Mouse (Mus musculus) adrenal gland, adult 18-20 months (tissue): Measurements from ENCODE around the gene Aph1b. TPM values are rescaled to one million over a fixed set of nuclear protein-coding genes. Genes with fewer than 3 reads are reported as not detected.

Experiments used
- DNase-seq, 2 experiments: peaks; one replicate each; pipeline ENCODE4 v3.0.0; 2021 to 2022; ENCODE audit warnings: low spot score in 2 of 2
- total RNA-seq, 2 experiments: library from RNA; stranded (reverse); gene quantifications; 1 replicate in 1 of 2; 2 replicates in 1 of 2; pipeline ENCODE4 v1.2.3; 2021

Gene Aph1b
- total RNA-seq, 2 experiments from 2014 or later, result 8.0 to 9.6 TPM

- no peak for DNase-seq
Observed at GRCm38 (mm10) chr9:66748390-66748789, 46.9 kb downstream of the Aph1b start.

DNA sequence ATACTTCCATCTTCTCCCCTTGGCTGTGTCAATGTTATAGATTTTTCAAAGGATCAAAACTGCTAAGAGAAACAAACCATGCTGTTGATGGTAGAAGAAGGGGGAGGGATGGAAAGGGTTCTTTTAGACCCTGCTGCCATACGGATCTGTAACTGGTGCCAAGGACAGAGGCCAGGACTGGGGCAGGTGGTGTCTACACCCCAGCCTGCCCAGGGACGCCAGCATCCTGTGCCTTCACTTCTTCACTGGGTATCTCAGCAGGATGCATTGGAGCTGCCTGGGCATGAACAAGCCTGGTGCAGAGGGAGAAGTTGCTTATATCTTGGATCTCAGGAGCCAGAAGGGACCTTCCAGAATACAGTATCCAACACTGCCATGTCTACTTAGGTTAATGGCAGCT lies 50.8 kb downstream of the Aph1b start:
- no peak for DNase-seq

DNA sequence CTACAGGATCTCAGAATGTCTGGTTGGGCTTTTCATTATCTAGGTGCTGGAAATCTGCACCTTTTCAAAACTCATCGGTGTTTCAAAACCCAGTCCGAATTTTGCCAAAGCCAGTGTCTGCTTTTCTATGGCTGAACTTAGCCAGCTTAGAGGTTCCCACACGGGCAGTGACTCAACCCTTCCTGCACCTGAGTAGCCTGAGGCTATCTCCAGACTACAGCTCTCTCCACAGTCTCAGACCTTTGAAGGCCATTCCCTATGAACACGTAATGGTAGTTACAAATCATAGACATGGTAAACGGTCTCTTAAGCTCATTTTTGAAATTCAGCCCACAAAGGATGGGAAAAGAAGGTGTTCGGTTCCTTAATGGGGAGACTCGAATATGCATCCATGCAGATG lies 55.8 kb downstream of the Aph1b start:
- no peak for DNase-seq

DNA sequence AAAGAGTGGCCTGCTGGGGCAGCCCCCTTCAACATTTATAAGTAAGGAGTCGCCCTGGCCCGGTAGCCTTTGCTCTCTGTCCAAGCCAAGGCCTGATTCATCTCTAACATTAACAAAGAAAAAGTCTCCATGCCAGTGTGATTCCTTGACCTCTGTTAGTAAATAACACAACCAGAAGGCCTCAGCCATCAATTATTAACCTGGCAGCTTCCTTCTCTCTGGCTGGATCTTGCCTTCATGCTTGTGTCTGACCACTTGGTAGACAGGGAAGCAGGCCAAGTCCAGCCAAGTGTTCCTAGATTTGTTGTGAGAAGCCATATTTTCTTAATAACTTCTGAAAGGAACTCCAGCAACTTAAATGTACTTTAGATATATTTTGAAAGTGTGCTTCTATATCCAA lies 58.7 kb downstream of the Aph1b start:
- no peak for DNase-seq

GRCm38 (mm10) chr9:66736016-66736415 lies 59.3 kb downstream of the Aph1b start:
- DNase-seq, result no peak

DNA sequence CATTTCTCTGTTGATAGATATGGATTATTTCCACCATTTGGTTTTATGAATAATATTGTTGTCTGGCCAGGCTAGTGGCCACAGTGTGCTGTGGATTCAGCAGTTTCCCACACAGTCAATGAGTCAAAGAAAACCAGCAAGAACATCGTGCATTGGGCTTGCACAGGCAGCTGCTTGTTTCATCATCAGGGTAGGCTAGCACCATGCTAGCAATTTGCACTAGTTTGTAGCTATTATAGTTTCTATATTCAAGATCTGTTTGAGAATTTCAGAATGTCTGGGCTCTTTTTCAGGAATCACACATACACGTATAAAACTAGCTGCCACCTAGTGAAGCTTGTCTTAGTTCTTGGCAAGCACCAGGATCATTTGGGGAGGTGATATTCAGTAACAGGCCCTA lies 60.2 kb downstream of the Aph1b start:
- no peak for DNase-seq

DNA sequence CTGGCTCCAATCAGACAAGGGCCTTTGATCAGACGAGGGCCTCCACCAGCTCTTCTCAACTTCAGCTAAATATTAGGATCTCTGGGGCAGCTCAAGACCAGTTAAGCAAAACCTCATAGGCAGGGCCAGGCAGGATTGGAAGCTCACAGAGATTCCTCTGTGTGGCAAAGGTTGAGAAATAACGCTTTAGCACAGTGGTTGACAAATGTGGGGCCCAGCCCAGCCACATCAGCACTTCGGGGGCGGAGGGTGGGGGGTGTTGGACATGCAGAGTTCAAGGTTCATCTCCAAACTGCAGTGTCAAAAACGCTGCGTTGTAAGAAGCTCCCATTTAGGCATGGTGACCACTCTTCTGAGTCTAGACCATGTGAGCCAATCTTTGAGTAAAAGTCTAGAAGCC lies 60.7 kb downstream of the Aph1b start:
- DNase-seq, result no peak

- no peak for DNase-seq
Observed at GRCm38 (mm10) chr9:66732791-66733691, 62.2 kb downstream of the Aph1b start.

DNA sequence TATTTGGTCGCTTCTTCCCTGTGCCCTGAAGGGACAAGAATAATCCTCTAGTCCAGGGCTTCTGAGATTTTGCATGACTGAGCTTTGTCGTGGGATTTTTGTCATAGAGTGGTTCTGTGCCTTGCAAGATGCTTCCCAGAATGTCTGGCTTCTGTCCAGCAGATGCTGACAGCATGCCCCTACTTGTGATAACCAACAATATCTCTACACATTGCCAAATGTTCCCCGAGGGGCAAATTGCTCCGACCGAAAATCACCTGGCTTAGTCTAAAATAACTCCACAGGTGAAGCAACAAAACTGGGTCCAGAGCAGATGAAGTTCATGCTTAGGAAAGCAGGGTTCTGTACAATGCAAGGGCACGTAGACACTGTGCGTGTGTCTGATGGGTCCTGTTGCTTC lies 64.0 kb downstream of the Aph1b start:
- DNase-seq, result no peak

DNA sequence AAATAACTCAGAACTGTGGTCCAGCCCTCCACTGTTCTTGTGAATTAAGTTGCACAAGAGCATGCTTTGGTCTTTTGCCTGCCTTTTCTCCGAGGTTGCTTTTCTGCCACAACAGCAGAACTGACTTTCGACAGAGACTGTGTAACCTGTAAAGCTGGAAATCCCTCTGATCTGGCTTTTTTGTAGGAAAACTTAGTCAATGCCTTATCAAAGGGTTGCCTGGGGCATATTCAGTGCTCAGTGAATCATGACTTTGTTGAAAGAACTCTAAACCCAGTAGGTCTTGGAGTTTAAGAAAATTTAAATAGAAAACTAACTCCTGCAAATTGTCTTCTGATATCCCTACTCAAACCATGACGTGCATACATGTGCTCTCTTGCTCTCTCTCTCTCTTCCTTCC lies 64.7 kb downstream of the Aph1b start:
- DNase-seq, result no peak

- no peak for DNase-seq
Observed at GRCm38 (mm10) chr9:66727333-66727732, 68.0 kb downstream of the Aph1b start.

- no peak for DNase-seq
Observed at GRCm38 (mm10) chr9:66725591-66725990, 69.7 kb downstream of the Aph1b start.

Other genes starting within 250 kb of the Aph1b start
- 10 to 100 TPM; 33.0 to 41.0 TPM for gene Usp3, start 202.3 kb downstream of the Aph1b start, total RNA-seq
- under 1 TPM; 0.43 to 0.93 TPM for gene Car12, start 81.8 kb downstream of the Aph1b start, total RNA-seq
- gene Gm10647, start 1.5 kb upstream of the Aph1b start, total RNA-seq, result under 1 TPM; 0.22 to 0.23 TPM
- 1 to 10 TPM; 2.7 to 6.6 TPM for gene Aph1c, start 39.2 kb upstream of the Aph1b start, total RNA-seq
- gene Rab8b, start 124.2 kb upstream of the Aph1b start, total RNA-seq, result 10 to 100 TPM; 16.8 to 23.8 TPM
- 100 to 1,000 TPM; 290 to 293 TPM for gene Rps27l, start 150.6 kb upstream of the Aph1b start, total RNA-seq
- gene Lactb, start 180.0 kb upstream of the Aph1b start, total RNA-seq, result 10 to 100 TPM; 15.4 to 20.0 TPM